Mouse (Mus musculus) neural tube, embryonic 13.5 days (tissue): ENCODE data around the gene Supt3. TPM values are rescaled to one million over a fixed set of nuclear protein-coding genes. Genes with fewer than 3 reads are reported as not detected.
A peak's percentile ranks its signal among the peaks of the same experiment; 100 is the strongest.

ENCODE experiments used
- ATAC-seq: fragments of 200-750 bp; cut with Nextera tagmentation; 2 replicates; pipeline ENCODE4 v1.8.0; 2017; ENCODE audit warnings: low read depth, mild to moderate bottlenecking, moderate TSS enrichment, moderate library complexity
- H3K27ac ChIP-seq: fragments of 300-500 bp; sonication (generic); replicated peaks from 2 replicates; pipeline ENCODE4 v1.5.1; 2015; ENCODE audit warnings: moderate library complexity, mild to moderate bottlenecking, inconsistent platforms
- H3K27me3 ChIP-seq: fragments of 300-500 bp; sonication (generic); 2 replicates; pipeline ENCODE4 v1.6.1; 2015; ENCODE audit warnings: mild to moderate bottlenecking, inconsistent platforms
- H3K36me3 ChIP-seq: fragments of 300-500 bp; sonication (generic); 2 replicates; pipeline ENCODE4 v1.6.1; 2015; ENCODE audit warnings: mild to moderate bottlenecking, inconsistent platforms
- H3K4me1 ChIP-seq: fragments of 300-500 bp; sonication (generic); replicated peaks from 2 replicates; pipeline ENCODE4 v1.6.1; 2015; ENCODE audit warnings: inconsistent platforms
- H3K4me2 ChIP-seq: fragments of 300-500 bp; sonication (generic); 2 replicates; pipeline ENCODE4 v1.6.1; 2015; ENCODE audit warnings: inconsistent platforms, mild to moderate bottlenecking, moderate library complexity
- H3K4me3 ChIP-seq: fragments of 300-500 bp; sonication (generic); 2 replicates; pipeline ENCODE4 v1.5.1; 2015; ENCODE audit warnings: mild to moderate bottlenecking, inconsistent platforms
- H3K9ac ChIP-seq: fragments of 300-500 bp; sonication (generic); 2 replicates; pipeline ENCODE4 v1.6.1; 2015; ENCODE audit warnings: moderate library complexity, mild to moderate bottlenecking, inconsistent platforms
- H3K9me3 ChIP-seq: fragments of 300-500 bp; sonication (generic); 2 replicates; pipeline ENCODE4 v1.6.1; 2016; ENCODE audit warnings: inconsistent platforms
- WGBS: fragments of 180-500 bp; shearing (Covaris S2); methylation state at CpG from one replicate; pipeline ENCODE4 v1.1.7; 2015; 5-methylcytosine and 5-hydroxymethylcytosine counted together
- polyA plus RNA-seq: library from polyadenylated mRNA; unstranded; fragments of >200 nt; fragmentation: Nextera tagmentation; extraction: Ambion mirVana; gene quantifications from 2 replicates; pipeline ENCODE4 v1.2.1, GENCODE M21; 2015

Gene Supt3
- polyA plus RNA-seq, 1 experiment from 2014 or later = 25.9 TPM

DNA sequence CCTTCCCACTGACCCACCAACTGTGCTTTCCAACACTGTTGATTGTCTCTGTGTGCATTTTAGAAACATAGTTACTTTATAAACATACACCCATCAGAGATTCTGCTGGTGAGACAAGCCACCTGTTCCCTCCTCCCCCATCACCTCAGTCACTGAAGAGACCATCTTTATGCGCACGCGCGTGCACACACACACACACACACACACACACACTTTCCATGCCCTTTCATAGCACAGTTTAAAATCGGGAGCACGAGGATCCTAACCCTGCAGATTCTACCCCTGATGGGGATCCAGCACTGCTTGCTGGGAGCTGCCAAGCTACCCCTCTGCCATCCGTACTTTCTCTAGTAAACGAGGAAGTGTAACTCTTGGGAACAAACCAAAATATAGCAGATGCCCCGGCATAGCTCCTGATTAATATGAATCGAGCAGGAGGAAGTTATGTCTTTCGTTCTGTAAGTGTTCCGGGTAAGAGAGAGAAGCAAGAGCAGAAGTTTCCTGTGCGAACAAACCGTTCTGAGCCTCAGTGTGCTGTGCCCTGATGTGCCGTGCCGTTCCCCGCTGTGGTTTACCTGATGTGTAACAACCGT, 342.8 kb downstream of the Supt3 start:
- H3K27ac ChIP-seq = no peak overlapping the region
- ATAC-seq = no peak
- no peaks in the 10 kb centered on the region for H3K9me3 ChIP-seq
- peaks cover 21% of the 10 kb centered on the region for H3K4me1 ChIP-seq
- no peaks in the 10 kb centered on the region; the same call in 1 of the 2 replicates for H3K27me3 ChIP-seq
- H3K4me3 ChIP-seq = no peak overlapping the region
- H3K9ac ChIP-seq = no peak overlapping the region
- 74% methylated on average over 18 of the region's 18 CpGs for WGBS
- no peak overlapping the region for H3K4me2 ChIP-seq
- H3K36me3 ChIP-seq = no peaks in the 10 kb centered on the region

DNA sequence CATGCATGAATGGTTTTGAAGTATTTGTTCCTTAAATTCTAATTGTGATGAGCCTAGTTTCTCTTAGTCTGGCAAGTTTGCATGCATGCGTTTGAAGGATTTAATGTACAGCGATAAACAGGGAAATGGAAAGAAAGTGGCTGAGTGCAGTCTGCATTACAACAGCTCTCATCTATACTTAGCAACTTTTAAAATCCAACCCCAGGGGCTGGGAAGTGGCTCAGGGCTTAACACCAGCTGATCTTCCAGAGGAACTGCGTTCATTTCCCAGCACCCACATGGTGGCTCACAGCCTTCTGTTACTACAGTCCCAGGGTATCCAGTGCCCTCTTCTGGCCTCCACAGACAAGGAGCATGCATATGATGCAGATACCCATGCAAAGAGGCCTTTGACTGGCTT, 346.9 kb downstream of the Supt3 start:
- Histone ChIP-seq H3K4me3 (no peak overlapping the region), H3K4me1 (peaks cover 8% of the 10 kb centered on the region), H3K4me2 (no peak overlapping the region), H3K27ac (no peak overlapping the region), H3K9ac (no peak overlapping the region), H3K36me3 (no peaks in the 10 kb centered on the region), H3K27me3 (no peaks in the 10 kb centered on the region), H3K9me3 (no peaks in the 10 kb centered on the region)
- 91% methylated on average over 3 of the region's 3 CpGs for WGBS
- no peak for ATAC-seq

DNA sequence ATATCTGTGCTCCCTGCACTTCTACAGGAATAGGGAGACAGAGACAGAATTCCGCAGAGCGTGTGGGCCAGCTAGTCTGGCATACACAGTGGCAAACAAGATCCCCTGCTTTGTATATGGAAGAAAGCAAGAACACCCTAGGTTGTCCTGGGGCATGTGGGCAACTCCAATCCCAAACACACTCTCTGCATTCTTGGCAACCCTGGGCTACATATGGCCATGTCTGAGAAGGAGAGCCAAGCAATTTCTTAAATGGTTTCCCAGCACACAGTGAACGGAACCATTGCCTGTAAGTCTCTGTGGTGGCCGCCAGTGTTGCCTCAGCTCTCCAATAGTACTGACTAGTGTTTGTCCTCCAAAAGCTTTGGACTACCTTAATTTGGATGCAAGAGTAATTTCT, 351.7 kb downstream of the Supt3 start:
- no peak overlapping the region for H3K27ac ChIP-seq
- no peak for ATAC-seq
- no peaks in the 10 kb centered on the region for H3K9me3 ChIP-seq
- no peak overlapping the region for H3K4me2 ChIP-seq
- 94% methylated on average over 4 of the region's 4 CpGs for WGBS
- H3K4me1 ChIP-seq = no peaks in the 10 kb centered on the region
- H3K4me3 ChIP-seq = no peak overlapping the region
- no peaks in the 10 kb centered on the region for H3K27me3 ChIP-seq
- no peaks in the 10 kb centered on the region for H3K36me3 ChIP-seq
- H3K9ac ChIP-seq = no peak overlapping the region

DNA sequence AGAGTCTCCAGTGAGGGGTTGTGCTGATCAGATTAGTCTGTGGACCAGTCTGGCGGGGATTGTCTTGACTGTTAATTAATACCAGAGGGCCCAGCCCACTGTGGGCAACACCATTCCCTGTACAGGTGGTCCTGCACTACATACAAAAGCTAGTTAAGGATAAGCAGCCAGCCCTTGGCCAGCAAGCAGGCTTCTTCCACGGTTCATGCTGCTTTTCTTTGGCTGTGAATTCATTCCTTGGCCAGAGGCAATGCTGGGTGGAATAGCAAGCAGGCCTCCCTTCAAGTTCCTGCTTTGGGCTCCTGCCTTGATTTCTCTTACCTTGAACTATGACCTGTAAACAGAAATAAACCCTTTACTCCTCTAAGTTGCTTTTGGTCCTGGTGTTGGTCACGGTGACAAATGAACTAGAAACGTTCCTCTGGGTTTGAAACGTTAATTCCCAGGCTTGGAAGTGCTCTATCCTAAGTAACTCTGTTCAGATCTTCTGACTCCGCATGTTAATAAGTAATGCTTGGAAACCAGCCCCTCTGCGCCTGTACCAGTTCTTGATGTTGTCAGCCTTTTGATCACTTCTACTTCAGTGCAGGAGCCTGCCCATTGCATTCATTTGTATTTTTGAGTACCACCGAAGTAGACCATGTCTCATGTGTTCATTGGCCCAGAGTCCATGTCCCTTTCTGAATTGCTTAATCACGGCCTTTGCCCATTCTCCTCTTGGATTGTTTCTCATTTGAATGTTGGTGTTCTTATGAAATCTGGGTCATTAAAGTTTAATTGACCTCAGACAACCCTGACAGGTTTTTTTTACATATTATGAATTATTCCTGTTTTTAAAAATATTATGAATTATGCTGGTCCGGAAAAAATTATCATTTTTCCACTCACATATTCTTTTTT, 356.8 kb downstream of the Supt3 start:
- H3K4me1 ChIP-seq = no peaks in the 10 kb centered on the region
- no peak overlapping the region for H3K4me2 ChIP-seq
- no peak overlapping the region for H3K27ac ChIP-seq
- WGBS = 92% methylated on average over 10 of the region's 10 CpGs
- H3K9ac ChIP-seq = no peak overlapping the region
- H3K9me3 ChIP-seq = no peaks in the 10 kb centered on the region
- no peaks in the 10 kb centered on the region for H3K36me3 ChIP-seq
- no peak overlapping the region for H3K4me3 ChIP-seq
- ATAC-seq = no peak
- H3K27me3 ChIP-seq = no peaks in the 10 kb centered on the region

DNA sequence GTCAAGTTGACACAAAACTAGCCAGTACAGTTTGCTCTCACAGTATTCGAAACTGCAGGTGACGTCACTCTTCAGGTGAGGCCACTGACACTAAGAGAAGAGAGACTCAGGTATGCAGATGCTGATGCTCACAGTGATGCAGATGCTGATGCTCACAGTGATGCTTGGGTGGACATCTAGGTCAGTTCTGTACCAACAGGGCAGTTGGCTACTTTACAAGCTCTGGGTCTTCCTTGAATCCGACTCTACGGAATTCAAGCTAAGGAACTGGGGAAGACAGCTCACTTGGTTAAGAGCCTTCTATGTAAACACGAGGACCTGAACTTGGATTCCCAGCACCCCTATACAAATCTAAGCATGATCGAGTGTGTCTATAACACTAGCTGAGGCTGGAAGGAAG, 359.5 kb downstream of the Supt3 start:
- no peak overlapping the region for H3K4me3 ChIP-seq
- no peaks in the 10 kb centered on the region for H3K9me3 ChIP-seq
- no peak overlapping the region for H3K27ac ChIP-seq
- ATAC-seq = no peak
- H3K27me3 ChIP-seq = no peaks in the 10 kb centered on the region
- H3K4me2 ChIP-seq = no peak overlapping the region
- H3K36me3 ChIP-seq = no peaks in the 10 kb centered on the region
- H3K4me1 ChIP-seq = no peaks in the 10 kb centered on the region
- no peak overlapping the region for H3K9ac ChIP-seq
- WGBS = 93% methylated on average over 6 of the region's 6 CpGs

DNA sequence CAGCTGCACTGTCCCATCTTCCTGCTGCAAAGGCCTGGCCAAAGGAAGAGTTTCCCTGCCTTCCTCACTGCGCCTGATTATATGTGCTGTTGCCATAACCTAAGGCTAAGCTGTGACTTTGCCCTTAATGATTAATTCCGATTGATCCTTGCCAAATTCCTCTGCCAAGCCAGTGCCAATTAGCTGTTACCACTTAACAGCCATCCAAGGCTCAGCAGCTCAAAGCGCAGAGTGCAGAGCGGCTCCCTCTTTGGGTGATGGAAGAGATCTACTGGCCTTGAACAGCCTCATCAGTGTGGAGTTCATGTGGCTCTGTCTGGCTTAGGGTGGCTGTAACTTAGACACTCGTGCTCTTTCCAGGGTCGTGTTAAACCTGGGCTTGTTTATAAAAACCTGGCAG, 366.1 kb downstream of the Supt3 start:
- Histone ChIP-seq H3K27me3 (no peaks in the 10 kb centered on the region), H3K9me3 (no peaks in the 10 kb centered on the region), H3K27ac (no peak overlapping the region), H3K4me2 (no peak overlapping the region), H3K36me3 (no peaks in the 10 kb centered on the region), H3K4me1 (0 out of 2 replicates have a peak, but pooled peaks cover 4% of the 10 kb centered on the region), H3K9ac (no peak overlapping the region), H3K4me3 (no peak overlapping the region)
- ATAC-seq = no peak
- 86% methylated on average over 6 of the region's 6 CpGs for WGBS

DNA sequence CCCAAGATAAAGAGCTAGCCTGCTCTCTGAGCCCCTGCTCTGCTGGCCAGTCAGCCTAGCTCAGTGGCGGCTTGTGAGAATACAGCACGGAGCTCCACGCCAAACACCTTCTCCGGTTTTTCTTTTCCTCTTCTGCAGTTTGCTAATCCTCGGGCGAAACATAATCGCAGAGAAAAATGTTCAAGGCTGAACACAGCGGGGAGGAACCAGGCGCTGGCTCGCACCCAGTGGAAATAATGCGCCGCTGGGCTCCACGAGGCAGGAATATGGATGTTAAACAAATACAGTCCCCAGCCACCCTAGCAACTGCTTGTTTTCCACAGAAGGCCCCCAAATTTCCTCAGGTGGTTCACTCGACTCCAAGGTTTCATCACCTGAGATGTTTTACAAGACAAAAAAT, 367.7 kb downstream of the Supt3 start:
- WGBS = 79% methylated on average over 14 of the region's 14 CpGs
- Histone ChIP-seq H3K4me2 (no peak overlapping the region), H3K27me3 (no peaks in the 10 kb centered on the region), H3K4me3 (no peak overlapping the region), H3K9ac (no peak overlapping the region), H3K9me3 (no peaks in the 10 kb centered on the region), H3K4me1 (0 out of 2 replicates have a peak, but pooled peaks cover 4% of the 10 kb centered on the region), H3K36me3 (no peaks in the 10 kb centered on the region), H3K27ac (no peak overlapping the region)
- ATAC-seq = no peak

DNA sequence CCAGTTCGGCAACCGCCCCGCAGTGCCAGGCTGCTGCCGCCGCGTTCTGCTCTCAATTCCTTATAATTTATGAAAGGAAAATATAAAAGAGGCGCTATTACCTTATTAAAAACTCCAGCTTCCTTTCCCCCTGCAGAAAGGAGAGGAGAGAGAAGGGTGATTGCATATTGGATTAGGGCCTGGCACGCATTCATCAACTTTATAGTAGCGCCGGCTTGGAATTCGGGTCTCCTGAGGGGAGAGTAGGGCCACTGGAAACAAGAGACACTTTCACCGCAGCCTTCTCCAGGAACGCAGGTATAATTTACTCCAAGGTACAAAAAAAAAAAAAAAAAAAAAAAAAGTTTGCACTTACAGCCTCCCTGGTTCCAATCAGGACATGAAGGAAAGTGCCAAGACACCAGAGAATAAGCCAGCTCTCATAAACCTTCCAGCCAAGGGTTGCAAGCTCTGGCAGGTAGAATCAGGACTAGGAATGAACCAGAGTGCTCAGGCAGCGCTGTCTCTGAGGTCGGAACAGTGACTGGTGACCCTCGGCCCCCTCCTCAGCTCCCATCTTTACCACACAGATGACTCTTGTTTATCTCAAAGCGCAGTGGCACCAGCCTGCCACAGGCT, 374.5 kb downstream of the Supt3 start:
- Histone ChIP-seq H3K4me3 (no peak overlapping the region), H3K4me1 (0 out of 2 replicates have a peak, but pooled peaks cover 4% of the 10 kb centered on the region), H3K9me3 (no peaks in the 10 kb centered on the region), H3K9ac (no peak overlapping the region), H3K4me2 (no peak overlapping the region), H3K36me3 (no peaks in the 10 kb centered on the region), H3K27me3 (no peaks in the 10 kb centered on the region), H3K27ac (peak overlapping the region; percentile 5; the same call in 1 of the 2 replicates)
- ATAC-seq = no peak
- WGBS = 69% methylated on average over 17 of the region's 17 CpGs

DNA sequence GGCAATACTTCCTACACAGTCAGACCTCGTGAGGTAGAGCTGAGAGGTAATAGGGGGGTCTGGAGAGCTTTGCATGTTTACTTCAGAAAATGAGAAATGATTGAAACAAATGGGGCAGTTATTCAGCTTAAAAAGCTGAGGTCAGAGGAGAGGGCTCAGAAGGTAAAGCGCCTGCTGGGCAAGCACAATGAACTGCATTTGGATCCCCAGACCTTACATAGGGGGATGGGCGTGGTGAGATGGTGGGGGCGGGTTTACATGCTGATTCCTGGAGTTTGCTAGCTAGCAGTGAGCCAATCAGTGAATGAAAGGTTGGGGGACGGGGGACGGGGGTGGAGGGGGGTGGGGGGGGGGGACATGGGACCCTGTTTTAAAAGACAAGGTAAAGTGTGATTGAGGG, 376.8 kb downstream of the Supt3 start:
- H3K27ac ChIP-seq = no peak overlapping the region
- 0 out of 2 replicates have a peak, but pooled peaks cover 4% of the 10 kb centered on the region for H3K4me1 ChIP-seq
- no peak for ATAC-seq
- no peak overlapping the region for H3K4me2 ChIP-seq
- H3K9ac ChIP-seq = no peak overlapping the region
- H3K36me3 ChIP-seq = no peaks in the 10 kb centered on the region
- H3K27me3 ChIP-seq = no peaks in the 10 kb centered on the region
- WGBS = 4% methylated on average over 6 of the region's 6 CpGs
- H3K4me3 ChIP-seq = no peak overlapping the region
- H3K9me3 ChIP-seq = no peaks in the 10 kb centered on the region

DNA sequence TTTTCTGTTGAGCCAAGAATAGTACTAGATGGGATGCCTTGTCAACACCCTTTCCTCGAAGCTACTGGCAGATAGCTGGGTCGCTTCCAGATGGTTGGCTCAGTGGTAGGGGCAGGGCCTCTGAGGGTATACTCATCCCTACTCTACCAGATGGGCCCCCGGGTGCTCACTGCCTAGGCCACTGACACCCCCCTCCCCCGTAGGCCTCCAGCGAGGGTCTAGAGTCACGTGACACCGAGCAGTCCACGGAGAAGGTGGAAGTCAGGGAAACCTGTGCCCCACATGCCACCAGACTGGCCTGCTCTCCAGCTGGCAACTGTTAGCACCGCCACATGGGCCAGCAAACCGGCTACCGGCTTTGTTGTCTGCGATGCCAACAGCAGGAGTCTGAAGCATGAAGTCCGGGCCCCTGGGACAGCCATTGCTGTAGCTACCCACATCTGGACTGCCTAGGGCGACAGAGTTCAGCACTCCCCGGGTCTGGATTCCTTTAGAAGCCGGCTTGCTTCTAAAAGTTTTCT, 381.3 kb downstream of the Supt3 start:
- no peaks in the 10 kb centered on the region for H3K27me3 ChIP-seq
- H3K9ac ChIP-seq = no peak overlapping the region
- H3K27ac ChIP-seq = no peak overlapping the region
- no peak for ATAC-seq
- 78% methylated on average over 16 of the region's 16 CpGs for WGBS
- no peaks in the 10 kb centered on the region for H3K36me3 ChIP-seq
- 0 out of 2 replicates have a peak, but pooled peaks cover 4% of the 10 kb centered on the region for H3K4me1 ChIP-seq
- no peak overlapping the region for H3K4me2 ChIP-seq
- H3K4me3 ChIP-seq = no peak overlapping the region
- H3K9me3 ChIP-seq = no peaks in the 10 kb centered on the region

DNA sequence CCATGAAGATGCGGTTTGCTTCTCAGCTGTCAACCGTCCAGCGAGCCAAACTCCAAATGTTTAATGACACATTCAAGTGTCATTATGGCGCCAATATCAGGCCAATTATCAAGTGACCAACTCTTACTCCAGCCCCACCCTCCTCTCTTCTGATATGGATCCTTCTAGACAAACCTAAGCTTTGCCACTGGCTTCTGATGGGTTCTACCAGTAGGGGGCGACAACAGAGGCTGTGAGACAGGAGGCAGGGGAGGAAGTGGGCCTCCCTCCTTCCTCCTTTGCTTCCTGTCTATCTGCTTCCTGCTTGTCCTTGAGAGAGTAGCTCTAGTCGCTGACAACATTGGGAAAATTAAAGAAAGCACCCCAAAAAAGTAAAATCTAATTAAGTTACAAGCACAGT, 383.7 kb downstream of the Supt3 start:
- ATAC-seq = no peak
- H3K4me2 ChIP-seq = no peak overlapping the region
- no peaks in the 10 kb centered on the region for H3K36me3 ChIP-seq
- H3K4me1 ChIP-seq = peaks cover 6% of the 10 kb centered on the region
- no peak overlapping the region for H3K4me3 ChIP-seq
- H3K27me3 ChIP-seq = no peaks in the 10 kb centered on the region
- H3K9me3 ChIP-seq = no peaks in the 10 kb centered on the region
- no peak overlapping the region for H3K27ac ChIP-seq
- 85% methylated on average over 6 of the region's 6 CpGs for WGBS
- H3K9ac ChIP-seq = no peak overlapping the region

DNA sequence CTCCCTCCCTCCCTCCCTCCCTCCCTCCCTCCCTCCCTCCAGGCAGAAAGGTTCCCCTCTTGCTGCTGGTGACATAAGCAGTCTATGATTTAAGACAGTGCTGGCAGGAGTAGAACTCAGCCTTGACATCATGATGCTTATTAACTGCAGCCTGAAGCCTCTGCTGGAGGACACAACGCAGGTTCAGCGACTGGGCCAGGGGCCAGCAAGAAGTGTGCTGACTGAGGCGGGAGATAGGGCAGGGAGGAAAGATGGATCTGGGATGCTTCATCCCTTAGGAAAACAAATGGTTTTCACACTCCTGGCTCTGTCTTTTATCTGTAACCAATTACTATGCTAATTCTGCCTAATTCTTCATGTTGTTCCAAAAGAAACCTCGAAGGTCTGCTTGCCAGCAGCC, 388.8 kb downstream of the Supt3 start:
- Histone ChIP-seq H3K36me3 (no peaks in the 10 kb centered on the region), H3K9me3 (no peaks in the 10 kb centered on the region), H3K9ac (no peak overlapping the region), H3K4me2 (no peak overlapping the region), H3K4me1 (peaks cover 22% of the 10 kb centered on the region), H3K27ac (no peak overlapping the region), H3K27me3 (no peaks in the 10 kb centered on the region), H3K4me3 (no peak overlapping the region)
- ATAC-seq = peak; percentile 69
- 15% methylated on average over 4 of the region's 4 CpGs for WGBS
